Mouse (Mus musculus): ENCODE measurements around the gene Il17c. TPM values are rescaled to one million over a fixed set of nuclear protein-coding genes. Genes with fewer than 3 reads are reported as not detected.

Il17c gene
- polyA plus RNA-seq, 1 experiment = 0.16 TPM

DNA sequence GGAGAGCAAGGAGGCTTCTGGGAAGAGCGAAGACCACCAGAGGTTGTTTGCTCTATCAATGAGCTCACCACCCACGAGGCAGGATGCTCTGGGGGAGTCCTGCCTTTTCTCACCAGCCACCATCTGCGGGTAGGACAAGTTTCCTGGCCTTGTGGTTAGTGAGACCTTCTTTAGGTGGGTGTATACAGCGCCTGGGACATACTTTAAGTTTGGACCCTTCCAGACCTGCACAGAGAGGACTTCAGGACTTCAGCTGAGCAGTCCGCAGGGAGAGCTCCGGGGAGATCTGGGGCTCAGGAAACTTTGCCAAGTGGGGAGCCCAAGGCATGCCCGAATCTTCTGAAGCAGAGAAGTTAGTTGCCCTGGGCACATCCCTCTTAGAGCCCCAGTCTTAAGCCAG is 38.2 kb downstream of the Il17c start:
- H3K27me3 ChIP-seq (ENCODE audit: control insufficient read depth, insufficient read depth, low read length) = no peaks in the 10 kb centered on the region
- TF ChIP-seq CTCF (IDR thresholded peaks at IDR 0.05; ENCODE audit: control insufficient read depth, insufficient read depth, insufficient replicate concordance, low read depth, low read length) (no peak), POLR2A (IDR thresholded peaks at IDR 0.05; ENCODE audit: control insufficient read depth, low read depth, low read length) (no peak)
- no peaks in the 10 kb centered on the region for H3K36me3 ChIP-seq (ENCODE audit: control insufficient read depth, insufficient read depth, low read length)
- no peak overlapping the region for H3K27ac ChIP-seq (ENCODE audit: control insufficient read depth, insufficient read depth, low read depth, low read length)
- peaks cover 17% of the 10 kb centered on the region for H3K4me1 ChIP-seq (ENCODE audit: control insufficient read depth, insufficient read depth, low read length)
- peak overlapping the region; percentile 36 for H3K4me3 ChIP-seq (ENCODE audit: control insufficient read depth, low read depth, low read length)

DNA sequence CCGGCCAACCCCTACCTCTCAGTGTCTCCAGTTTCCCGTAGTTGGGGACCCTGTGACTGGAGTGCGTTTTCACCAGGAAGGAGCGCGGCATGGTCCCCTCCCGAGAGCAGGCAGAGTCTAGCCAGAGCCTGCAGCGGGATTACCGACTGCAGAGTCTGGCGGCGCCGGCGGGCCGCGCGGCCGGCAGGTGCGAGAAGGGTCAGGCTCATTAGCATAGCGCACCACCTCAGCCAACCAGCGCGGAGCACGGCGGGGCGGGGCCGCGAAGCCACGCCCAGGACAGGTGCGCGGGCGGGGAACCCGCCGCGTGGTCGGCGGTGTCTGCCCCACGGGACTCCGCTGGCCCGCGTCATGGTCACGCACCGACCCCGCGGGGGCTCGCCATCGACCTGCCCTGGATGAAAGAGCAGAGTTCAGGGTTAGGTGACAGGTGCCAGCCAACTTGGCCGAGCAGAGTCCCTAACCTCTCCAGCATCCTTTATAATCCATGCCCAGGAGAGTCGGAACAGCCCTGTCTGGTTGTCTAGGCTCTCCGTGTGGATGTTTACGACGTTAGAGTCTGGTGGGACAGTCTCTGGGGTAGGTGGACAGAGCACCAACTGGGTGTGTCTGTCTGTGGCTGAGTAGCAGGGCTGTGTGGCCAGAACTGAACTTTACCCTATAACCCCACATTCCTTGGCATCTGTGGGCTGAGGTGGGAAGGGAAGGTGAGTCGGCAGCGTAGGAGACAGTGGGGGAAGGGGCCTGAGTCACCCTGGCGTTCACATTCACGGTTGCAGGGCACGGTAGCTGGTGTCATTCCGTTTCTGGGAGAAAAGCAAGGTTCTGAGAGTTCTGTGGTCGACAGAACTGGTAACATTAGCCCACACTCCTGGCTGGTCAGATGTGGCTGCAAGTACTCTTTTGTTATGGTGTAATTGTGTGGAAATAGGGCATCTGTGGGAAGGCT is 39.0 kb downstream of the Il17c start, which contains the start of gene Snai3:
Gene Snai3, minus strand, starts transcription at position 210 of the 949 bp plus-strand sequence.
- Histone ChIP-seq H3K4me1 (ENCODE audit: control insufficient read depth, insufficient read depth, low read length) (peaks cover 17% of the 10 kb centered on the region), H3K27me3 (ENCODE audit: control insufficient read depth, insufficient read depth, low read length) (no peaks in the 10 kb centered on the region), H3K27ac (ENCODE audit: control insufficient read depth, insufficient read depth, low read depth, low read length) (no peak within 1 kb of the TSS), H3K36me3 (ENCODE audit: control insufficient read depth, insufficient read depth, low read length) (no peaks in the 10 kb centered on the region), H3K4me3 (ENCODE audit: control insufficient read depth, low read depth, low read length) (peak within 1 kb of the TSS; percentile 36)
- TF ChIP-seq POLR2A (IDR thresholded peaks at IDR 0.05; ENCODE audit: control insufficient read depth, low read depth, low read length) (no peak), CTCF (IDR thresholded peaks at IDR 0.05; ENCODE audit: control insufficient read depth, insufficient read depth, insufficient replicate concordance, low read depth, low read length) (no peak)

DNA sequence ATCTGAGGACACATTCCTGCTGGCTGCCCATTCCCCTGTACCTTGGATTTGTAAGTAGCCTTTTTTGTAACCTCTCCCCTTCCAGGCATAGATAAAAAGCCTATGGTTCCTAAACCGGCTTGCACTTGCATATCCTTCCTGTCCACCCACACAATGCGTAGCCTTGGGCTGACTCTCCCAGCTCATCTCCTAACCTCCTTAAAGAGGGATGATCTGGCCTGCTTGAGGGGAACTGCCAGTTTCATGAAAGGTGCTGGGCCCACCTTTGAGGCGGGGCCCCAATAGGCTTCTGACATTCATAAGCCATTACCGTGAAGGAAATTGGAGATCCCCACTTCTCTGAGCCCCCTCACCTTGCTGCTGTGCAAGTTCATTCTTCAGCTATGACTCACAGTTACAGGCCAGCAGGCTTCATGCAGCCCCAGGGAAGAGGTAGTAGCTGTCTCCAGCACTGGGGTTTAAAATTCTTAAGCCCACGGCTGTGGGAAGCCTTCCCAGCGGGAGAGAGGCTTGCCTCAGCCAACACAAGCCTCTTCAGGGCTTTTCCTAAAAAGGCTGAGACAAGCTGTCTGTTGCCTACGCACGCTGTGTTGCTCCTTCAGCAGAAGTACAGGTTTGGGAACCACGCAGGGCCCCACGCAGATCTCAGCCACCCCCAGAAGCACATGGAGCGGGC is 39.8 kb downstream of the Il17c start:
- no peaks in the 10 kb centered on the region for H3K36me3 ChIP-seq (ENCODE audit: control insufficient read depth, insufficient read depth, low read length)
- H3K4me3 ChIP-seq (ENCODE audit: control insufficient read depth, low read depth, low read length) = no peak overlapping the region
- no peaks in the 10 kb centered on the region for H3K27me3 ChIP-seq (ENCODE audit: control insufficient read depth, insufficient read depth, low read length)
- no peak overlapping the region for H3K27ac ChIP-seq (ENCODE audit: control insufficient read depth, insufficient read depth, low read depth, low read length)
- H3K4me1 ChIP-seq (ENCODE audit: control insufficient read depth, insufficient read depth, low read length) = peaks cover 17% of the 10 kb centered on the region
- no peak for TF ChIP-seq CTCF (IDR thresholded peaks at IDR 0.05; ENCODE audit: control insufficient read depth, insufficient read depth, insufficient replicate concordance, low read depth, low read length)
- TF ChIP-seq POLR2A (IDR thresholded peaks at IDR 0.05; ENCODE audit: control insufficient read depth, low read depth, low read length) = no peak

DNA sequence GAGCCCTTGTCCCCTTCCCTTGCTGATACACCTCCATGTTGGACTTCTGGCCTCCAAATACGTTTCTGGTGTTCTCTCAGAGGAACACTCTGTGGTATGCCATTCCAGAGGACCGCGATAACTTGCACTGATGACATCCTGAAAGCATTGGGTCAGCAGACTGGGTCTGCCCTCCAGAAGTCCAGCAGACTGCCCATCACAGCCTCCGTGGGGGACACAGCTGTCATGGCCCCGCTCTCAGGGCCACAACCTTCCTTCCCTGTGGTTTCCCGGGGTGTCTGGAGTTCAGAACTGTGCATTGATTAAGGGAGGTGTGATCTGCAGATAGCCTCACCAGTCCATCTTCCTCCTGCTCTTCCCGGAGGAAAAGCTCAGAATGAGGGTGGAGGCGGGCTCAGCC is 40.7 kb downstream of the Il17c start:
- H3K4me3 ChIP-seq (ENCODE audit: control insufficient read depth, low read depth, low read length) = no peak overlapping the region
- H3K27me3 ChIP-seq (ENCODE audit: control insufficient read depth, insufficient read depth, low read length) = no peaks in the 10 kb centered on the region
- H3K36me3 ChIP-seq (ENCODE audit: control insufficient read depth, insufficient read depth, low read length) = no peaks in the 10 kb centered on the region
- no peak overlapping the region for H3K27ac ChIP-seq (ENCODE audit: control insufficient read depth, insufficient read depth, low read depth, low read length)
- H3K4me1 ChIP-seq (ENCODE audit: control insufficient read depth, insufficient read depth, low read length) = peaks cover 17% of the 10 kb centered on the region
- TF ChIP-seq POLR2A (IDR thresholded peaks at IDR 0.05; ENCODE audit: control insufficient read depth, low read depth, low read length) = no peak
- TF ChIP-seq CTCF (IDR thresholded peaks at IDR 0.05; ENCODE audit: control insufficient read depth, insufficient read depth, insufficient replicate concordance, low read depth, low read length) = no peak

DNA sequence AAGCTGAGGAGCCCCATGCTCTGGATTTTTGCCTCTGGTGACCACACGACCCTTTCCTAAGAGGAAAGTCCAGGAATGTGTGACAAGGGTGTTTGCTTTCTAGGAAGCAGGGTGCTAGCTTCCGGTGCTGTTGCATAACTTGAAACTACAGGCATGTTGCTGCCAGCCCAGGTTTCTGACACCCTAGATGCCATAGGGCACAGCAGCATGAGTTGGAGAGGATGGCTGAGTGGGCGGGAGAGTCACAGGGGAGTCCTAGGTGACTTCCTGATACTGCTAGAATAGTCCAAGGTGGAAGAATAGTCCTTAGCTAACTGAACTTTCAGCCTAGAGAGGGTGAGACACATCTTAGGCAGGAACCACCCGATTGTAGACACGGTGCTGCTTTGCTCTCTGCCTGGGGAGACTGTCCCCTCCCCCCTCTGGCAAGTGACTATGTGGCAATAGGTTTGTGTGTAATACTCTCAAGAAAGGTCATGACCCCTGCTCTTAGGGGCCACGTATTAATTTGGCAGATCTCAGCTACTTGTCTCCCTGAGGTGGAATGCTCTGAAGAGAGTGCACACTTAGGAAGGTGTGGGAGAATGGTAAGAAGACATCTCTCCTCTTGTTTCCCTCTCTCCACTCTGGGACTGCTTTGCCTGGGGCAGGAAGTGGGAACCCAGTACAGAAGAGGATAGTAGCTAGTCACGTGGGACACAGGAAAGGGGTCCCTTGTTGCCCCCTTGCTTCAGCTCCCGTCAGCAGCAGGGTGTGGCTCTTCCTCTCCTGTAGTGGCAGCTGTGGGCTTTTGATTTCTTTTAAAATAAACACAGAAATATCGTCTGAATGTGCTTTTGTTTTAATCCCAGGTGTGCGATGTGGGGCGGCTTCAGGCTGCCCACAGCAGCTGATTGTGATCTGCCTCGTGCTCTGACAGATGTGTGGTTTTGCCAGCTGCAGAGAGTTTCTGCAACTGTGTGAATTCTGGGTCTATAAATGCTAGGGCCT is 42.1 kb downstream of the Il17c start:
- Histone ChIP-seq H3K36me3 (ENCODE audit: control insufficient read depth, insufficient read depth, low read length) (no peaks in the 10 kb centered on the region; the same call in 1 of the 2 replicates), H3K27ac (ENCODE audit: control insufficient read depth, insufficient read depth, low read depth, low read length) (no peak overlapping the region), H3K4me3 (ENCODE audit: control insufficient read depth, low read depth, low read length) (no peak overlapping the region), H3K27me3 (ENCODE audit: control insufficient read depth, insufficient read depth, low read length) (no peaks in the 10 kb centered on the region), H3K4me1 (ENCODE audit: control insufficient read depth, insufficient read depth, low read length) (peaks cover 17% of the 10 kb centered on the region)
- TF ChIP-seq POLR2A (IDR thresholded peaks at IDR 0.05; ENCODE audit: control insufficient read depth, low read depth, low read length) (no peak), CTCF (IDR thresholded peaks at IDR 0.05; ENCODE audit: control insufficient read depth, insufficient read depth, insufficient replicate concordance, low read depth, low read length) (no peak)

DNA sequence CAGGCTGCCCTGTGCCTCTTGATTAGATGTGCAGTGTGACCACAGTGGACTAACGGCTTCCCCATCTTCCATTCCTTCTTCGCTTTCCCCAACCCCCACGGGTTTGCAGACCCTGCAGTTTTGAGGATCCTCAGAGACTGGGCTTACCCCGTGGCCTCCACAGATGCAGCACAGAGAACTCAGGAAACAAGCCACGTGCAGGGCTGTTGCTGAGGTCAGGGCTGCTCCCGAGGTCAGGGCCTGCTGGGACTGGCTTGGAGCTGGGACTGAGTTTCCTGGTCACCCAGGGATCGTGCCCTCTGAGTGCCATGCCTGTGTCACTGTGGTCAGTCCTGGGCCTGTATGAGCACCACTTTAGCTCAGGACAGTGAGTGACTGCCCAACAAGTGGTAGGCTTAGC is 43.2 kb downstream of the Il17c start:
- TF ChIP-seq POLR2A (IDR thresholded peaks at IDR 0.05; ENCODE audit: control insufficient read depth, low read depth, low read length) = no peak
- no peak for TF ChIP-seq CTCF (IDR thresholded peaks at IDR 0.05; ENCODE audit: control insufficient read depth, insufficient read depth, insufficient replicate concordance, low read depth, low read length)
- H3K36me3 ChIP-seq (ENCODE audit: control insufficient read depth, insufficient read depth, low read length) = no peaks in the 10 kb centered on the region; the same call in 1 of the 2 replicates
- no peak overlapping the region for H3K4me3 ChIP-seq (ENCODE audit: control insufficient read depth, low read depth, low read length)
- no peaks in the 10 kb centered on the region for H3K27me3 ChIP-seq (ENCODE audit: control insufficient read depth, insufficient read depth, low read length)
- H3K27ac ChIP-seq (ENCODE audit: control insufficient read depth, insufficient read depth, low read depth, low read length) = no peak overlapping the region
- peaks cover 11% of the 10 kb centered on the region for H3K4me1 ChIP-seq (ENCODE audit: control insufficient read depth, insufficient read depth, low read length)

All from testis, adult 2 months (tissue).